Mouse (Mus musculus) liver, embryonic 14.5 days (tissue): ENCODE data around the gene Adamts20.

Source experiments
- CTCF ChIP-seq: IDR thresholded peaks from 2 replicates; pipeline ENCODE4 v1.5.1; 2016; ENCODE audit warnings: antibody characterized with exemption, low read depth, control low read depth
- EP300 ChIP-seq: IDR thresholded peaks from 2 replicates; pipeline ENCODE4 v1.6.1; 2016; ENCODE audit warnings: antibody characterized with exemption, low read depth

- TF ChIP-seq CTCF (no peak), EP300 (no peak)
Observed at GRCm38 (mm10) chr15:94430681-94431405, 34.4 kb downstream of the Adamts20 start.
